Mouse (Mus musculus) liver, adult 2 months (tissue): ENCODE results near the gene Ppard.

Experiments used
- CTCF ChIP-seq: fragments of 200-500 bp; IDR thresholded peaks from 2 replicates; pipeline ENCODE4 v1.5.1; 2011; ENCODE audit warnings: low read depth, low read length, control low read depth
- POLR2A ChIP-seq: fragments of 200-500 bp; IDR thresholded peaks from 2 replicates; pipeline ENCODE4 v1.6.1; 2011; ENCODE audit warnings: low read length, control low read depth; ENCODE audit not compliant: insufficient read depth; ENCODE audit errors: extremely low read depth

- no peak for TF ChIP-seq CTCF
- no peak for TF ChIP-seq POLR2A
These were observed 20.6 kb upstream of the Ppard start for GRCm38 (mm10) chr17:28211921-28212341.
